In genomic region chr13:55593254-55593747, GRCm38 (mm10) we compare ENCODE assay signal across 8 mouse cellular contexts. TPM values are rescaled to one million over a fixed set of nuclear protein-coding genes. Genes with fewer than 3 reads are reported as not detected.
A peak's percentile ranks its signal among the peaks of the same experiment; 100 is the strongest.
DNase-seq lines count a peak whose midpoint lies in the region; ATAC-seq and TF ChIP-seq lines count a peak whose summit lies in the region.

No protein-coding gene starts in this region.

- no peak for DNase-seq in lung, adult 18-20 months
- DNase-seq in embryonic facial prominence, embryonic 14.5 days (ENCODE audit: low spot score), result no peak
- DNase-seq in limb, embryonic 10.5 days (ENCODE audit: low spot score), result no peak
- DNase-seq in left cerebral cortex, postnatal 36 days (ENCODE audit: low spot score in 2 of 2), result no peak
- no peak for DNase-seq in cerebellum, postnatal 36 days
- no peak for DNase-seq in layer of hippocampus, postnatal 36 days

- peak; percentile 47; the same call in 1 of the 2 replicates for ATAC-seq in lung, embryonic 15.5 days (ENCODE audit: borderline replicate concordance, extremely low read depth, low FRiP score, low TSS enrichment)
- peak; percentile 19 for ATAC-seq in embryonic facial prominence, embryonic 14.5 days (ENCODE audit: low read depth)

- H3K4me1 ChIP-seq in lung, embryonic 15.5 days, result peaks cover 12% of the 10 kb centered on the region
- H3K4me1 ChIP-seq in embryonic facial prominence, embryonic 14.5 days (ENCODE audit: control insufficient read depth, insufficient read depth, low read length), result peaks cover 6% of the 10 kb centered on the region; the same call in 1 of the 2 replicates
- H3K4me1 ChIP-seq in limb, embryonic 10.5 days, result peaks cover 12% of the 10 kb centered on the region
- peaks cover 8% of the 10 kb centered on the region for H3K4me1 ChIP-seq in olfactory bulb, adult 2 months (ENCODE audit: control insufficient read depth, insufficient read depth, low read length)

- peaks cover 38% of the 10 kb centered on the region for H3K36me3 ChIP-seq in lung, embryonic 15.5 days
- peaks cover 39% of the 10 kb centered on the region for H3K36me3 ChIP-seq in embryonic facial prominence, embryonic 14.5 days (ENCODE audit: control insufficient read depth, insufficient read depth, low read length)
- H3K36me3 ChIP-seq in limb, embryonic 10.5 days, result peaks cover 41% of the 10 kb centered on the region

- intact Hi-C loops in left cerebral cortex, postnatal 36 days (cut with DNase I), result no loop called here

- no peaks in the 10 kb centered on the region for H3K27me3 ChIP-seq in lung, embryonic 15.5 days
- no peaks in the 10 kb centered on the region for H3K27me3 ChIP-seq in embryonic facial prominence, embryonic 14.5 days (replicated peaks; ENCODE audit: control insufficient read depth, insufficient read depth, low read length)
- H3K27me3 ChIP-seq in limb, embryonic 10.5 days (ENCODE audit: low read depth, poor library complexity, severe bottlenecking), result no peaks in the 10 kb centered on the region

- no peaks in the 10 kb centered on the region for H3K9me3 ChIP-seq in lung, embryonic 15.5 days
- H3K9me3 ChIP-seq in embryonic facial prominence, embryonic 14.5 days (ENCODE audit: control insufficient read depth, low read length), result no peaks in the 10 kb centered on the region
- H3K9me3 ChIP-seq in limb, embryonic 10.5 days (replicated peaks), result no peaks in the 10 kb centered on the region

- peak overlapping the region; percentile 65 for H3K4me3 ChIP-seq in lung, embryonic 15.5 days
- H3K4me3 ChIP-seq in embryonic facial prominence, embryonic 14.5 days (ENCODE audit: low read depth, low read length), result peak overlapping the region; percentile 90
- H3K4me3 ChIP-seq in limb, embryonic 10.5 days, result peak overlapping the region; percentile 72
- peak overlapping the region; percentile 70 for H3K4me3 ChIP-seq in olfactory bulb, adult 2 months (ENCODE audit: insufficient read depth, low read depth, low read length)

- no peak for TF ChIP-seq CTCF in olfactory bulb, adult 2 months (IDR thresholded peaks at IDR 0.05; ENCODE audit: insufficient read depth, low read depth, low read length)

- peak overlapping the region; percentile 75 for H3K9ac ChIP-seq in lung, embryonic 15.5 days
- H3K9ac ChIP-seq in embryonic facial prominence, embryonic 14.5 days (ENCODE audit: low read depth, low read length), result peak overlapping the region; percentile 93

- H3K27ac ChIP-seq in lung, embryonic 15.5 days, result peak overlapping the region; percentile 21; the same call in 1 of the 2 replicates
- H3K27ac ChIP-seq in embryonic facial prominence, embryonic 14.5 days (replicated peaks; ENCODE audit: low read depth, low read length), result peak overlapping the region; percentile 71
- H3K27ac ChIP-seq in limb, embryonic 10.5 days, result peak overlapping the region; percentile 83
- H3K27ac ChIP-seq in olfactory bulb, adult 2 months (ENCODE audit: insufficient read depth, low read depth, low read length), result peak overlapping the region; percentile 45; the same call in 1 of the 2 replicates

- peak overlapping the region; percentile 63 for H3K4me2 ChIP-seq in lung, embryonic 15.5 days
- H3K4me2 ChIP-seq in embryonic facial prominence, embryonic 14.5 days (ENCODE audit: low read depth, low read length), result peak overlapping the region; percentile 77

- under 1% methylated on average over 31 of the region's 31 CpGs for WGBS in lung, embryonic 15.5 days
- under 1% methylated on average over 31 of the region's 31 CpGs for WGBS in embryonic facial prominence, embryonic 14.5 days
- WGBS in limb, embryonic 10.5 days, result under 1% methylated on average over 31 of the region's 31 CpGs
- under 1% methylated on average over 31 of the region's 31 CpGs for WGBS in olfactory bulb, adult 2 months

- TF ChIP-seq POLR2A in olfactory bulb, adult 2 months (IDR thresholded peaks at IDR 0.05; ENCODE audit: insufficient read depth, low read depth, low read length), result no peak

RNA-seq across cellular contexts. Expression of gene B4galt7, which starts 6.4 kb away (rescaled TPM):
- 25.1 and 29.1 TPM in 2 replicates for polyA plus RNA-seq in lung, embryonic 15.5 days (2015; fragmentation: Nextera tagmentation; extraction: Ambion mirVana)
- polyA plus RNA-seq in embryonic facial prominence, embryonic 14.5 days (2014; fragmentation: Nextera tagmentation; extraction: Ambion mirVana), result 9.3 and 10.3 TPM in 2 replicates
- 30.9 and 31.6 TPM in 2 replicates for polyA plus RNA-seq in limb, embryonic 10.5 days (2016; fragmentation: Nextera tagmentation; extraction: Ambion mirVana)
- polyA plus RNA-seq in olfactory bulb, adult 2 months (2012; ENCODE audit: insufficient read depth, insufficient read length, low replicate concordance, missing spikeins), result not detected in 2 replicates
- 10 to 100 TPM; 26.2 to 26.4 TPM for total RNA-seq in left cerebral cortex, postnatal 36 days (2021)
- 10 to 100 TPM; 23.6 to 25.0 TPM for total RNA-seq in layer of hippocampus, postnatal 36 days (2021)

RNA-seq across cellular contexts. Expression of gene Tmed9, which starts 19.8 kb away (rescaled TPM):
- polyA plus RNA-seq in lung, embryonic 15.5 days (2015; fragmentation: Nextera tagmentation; extraction: Ambion mirVana), result 179 and 184 TPM in 2 replicates
- polyA plus RNA-seq in embryonic facial prominence, embryonic 14.5 days (2014; fragmentation: Nextera tagmentation; extraction: Ambion mirVana), result 66.2 and 85.4 TPM in 2 replicates
- polyA plus RNA-seq in limb, embryonic 10.5 days (2016; fragmentation: Nextera tagmentation; extraction: Ambion mirVana), result 111 and 123 TPM in 2 replicates
- polyA plus RNA-seq in olfactory bulb, adult 2 months (2012; ENCODE audit: insufficient read depth, insufficient read length, low replicate concordance, missing spikeins), result not detected in 2 replicates
- 100 to 1,000 TPM; 133 to 138 TPM for total RNA-seq in left cerebral cortex, postnatal 36 days (2021)
- total RNA-seq in layer of hippocampus, postnatal 36 days (2021), result 100 to 1,000 TPM; 141 to 143 TPM

RNA-seq across cellular contexts. Expression of gene Fam193b, which starts 22.4 kb away (rescaled TPM):
- polyA plus RNA-seq in lung, embryonic 15.5 days (2015; fragmentation: Nextera tagmentation; extraction: Ambion mirVana), result 33.4 and 40.3 TPM in 2 replicates
- polyA plus RNA-seq in embryonic facial prominence, embryonic 14.5 days (2014; fragmentation: Nextera tagmentation; extraction: Ambion mirVana), result 30.5 and 32.1 TPM in 2 replicates
- polyA plus RNA-seq in limb, embryonic 10.5 days (2016; fragmentation: Nextera tagmentation; extraction: Ambion mirVana), result 65.8 and 70.7 TPM in 2 replicates
- polyA plus RNA-seq in olfactory bulb, adult 2 months (2012; ENCODE audit: insufficient read depth, insufficient read length, low replicate concordance, missing spikeins), result 63.4 TPM in 1 of 2 replicates, not detected in the other
- 10 to 100 TPM; 61.1 to 99.5 TPM for total RNA-seq in left cerebral cortex, postnatal 36 days (2021)
- 10 to 100 TPM; 88.6 to 96.2 TPM for total RNA-seq in layer of hippocampus, postnatal 36 days (2021)

RNA-seq across cellular contexts. Expression of gene Caml, which starts 29.5 kb away (rescaled TPM):
- 53.1 and 58.4 TPM in 2 replicates for polyA plus RNA-seq in lung, embryonic 15.5 days (2015; fragmentation: Nextera tagmentation; extraction: Ambion mirVana)
- polyA plus RNA-seq in embryonic facial prominence, embryonic 14.5 days (2014; fragmentation: Nextera tagmentation; extraction: Ambion mirVana), result 57.7 and 59.8 TPM in 2 replicates
- 48.1 and 53.3 TPM in 2 replicates for polyA plus RNA-seq in limb, embryonic 10.5 days (2016; fragmentation: Nextera tagmentation; extraction: Ambion mirVana)
- polyA plus RNA-seq in olfactory bulb, adult 2 months (2012; ENCODE audit: insufficient read depth, insufficient read length, low replicate concordance, missing spikeins), result not detected in 2 replicates
- 10 to 100 TPM; 49.9 to 50.8 TPM for total RNA-seq in left cerebral cortex, postnatal 36 days (2021)
- total RNA-seq in layer of hippocampus, postnatal 36 days (2021), result 10 to 100 TPM; 44.2 to 47.9 TPM

RNA-seq across cellular contexts. Expression of gene Ddx46, which starts 41.5 kb away (rescaled TPM):
- polyA plus RNA-seq in lung, embryonic 15.5 days (2015; fragmentation: Nextera tagmentation; extraction: Ambion mirVana), result 29.0 and 31.6 TPM in 2 replicates
- polyA plus RNA-seq in embryonic facial prominence, embryonic 14.5 days (2014; fragmentation: Nextera tagmentation; extraction: Ambion mirVana), result 32.0 and 38.7 TPM in 2 replicates
- 41.5 and 45.6 TPM in 2 replicates for polyA plus RNA-seq in limb, embryonic 10.5 days (2016; fragmentation: Nextera tagmentation; extraction: Ambion mirVana)
- polyA plus RNA-seq in olfactory bulb, adult 2 months (2012; ENCODE audit: insufficient read depth, insufficient read length, low replicate concordance, missing spikeins), result 79.2 and 81.5 TPM in 2 replicates
- 10 to 100 TPM; 40.5 to 52.9 TPM for total RNA-seq in left cerebral cortex, postnatal 36 days (2021)
- 10 to 100 TPM; 47.4 to 52.6 TPM for total RNA-seq in layer of hippocampus, postnatal 36 days (2021)

Comparison
In these comparisons a context has a peak if more than half of its experiments do, and no peak if none do; other contexts are left out.
1. H3K27ac ChIP-seq: peak in every context shown above with its lines; median percentile 83 in limb, embryonic 10.5 days; 71 in embryonic facial prominence, embryonic 14.5 days; 45 in olfactory bulb, adult 2 months; 21 in lung, embryonic 15.5 days.
2. RNA of gene Tmed9, which starts 19.8 kb away (polyA plus RNA-seq): 179 to 184 TPM in lung, embryonic 15.5 days, 111 to 123 TPM in limb, embryonic 10.5 days and 66.2 to 85.4 TPM in embryonic facial prominence, embryonic 14.5 days; not detected in olfactory bulb, adult 2 months; every median in the first group is over 10 times any median in the second.
3. Peak in every context shown above with its lines, with median percentiles within 50 percentile points of each other: H3K4me3 ChIP-seq.